Mouse (Mus musculus) embryo, embryonic 10 days (tissue): Measurements from ENCODE around the gene H2-T22.
"Not testable (repeated sequence)": the region's sequence is repeated elsewhere in the genome, so short reads cannot be mapped to it uniquely, and the experiment has no call there.

Experiments used
- DNase-seq: peaks from one replicate; pipeline ENCODE4 v3.0.0-alpha.2; 2015; ENCODE audit warnings: low spot score

H2-T22 gene

DNA sequence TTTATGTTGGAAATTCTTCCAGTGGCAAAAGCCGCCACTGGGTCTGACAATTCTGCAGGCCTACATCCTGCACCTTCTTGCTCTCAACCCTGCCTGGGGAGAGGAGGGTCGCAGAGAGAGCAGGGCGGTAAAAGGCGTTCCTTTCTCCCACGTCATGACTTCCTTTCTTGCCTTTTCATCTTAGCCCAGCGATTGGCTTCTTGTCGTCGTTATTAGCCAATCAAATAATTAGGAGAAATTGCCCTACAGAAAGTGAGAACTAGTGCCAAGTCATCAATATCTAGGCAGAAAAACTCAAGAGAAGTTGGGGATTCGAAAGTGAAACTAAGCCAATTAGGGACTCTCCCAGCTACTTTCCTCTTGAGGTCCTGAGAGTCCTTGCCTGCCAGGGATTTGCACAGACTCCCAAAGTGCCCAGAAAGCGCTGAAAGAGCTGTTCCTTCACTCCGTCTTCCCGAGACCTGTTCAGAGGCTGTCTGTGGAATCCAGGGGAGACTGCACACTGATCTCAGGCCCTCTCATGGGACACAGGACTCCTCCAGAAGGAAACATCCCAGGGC is at the start of gene H2-T22, which contains the start of gene Gm6034:
H2-T22 (minus strand) TSS at position 138 of the 560 bp plus-strand sequence.
Gm6034 (plus strand) TSS at position 352 of the 560 bp plus-strand sequence.
- DNase-seq: peak; percentile 91

DNA sequence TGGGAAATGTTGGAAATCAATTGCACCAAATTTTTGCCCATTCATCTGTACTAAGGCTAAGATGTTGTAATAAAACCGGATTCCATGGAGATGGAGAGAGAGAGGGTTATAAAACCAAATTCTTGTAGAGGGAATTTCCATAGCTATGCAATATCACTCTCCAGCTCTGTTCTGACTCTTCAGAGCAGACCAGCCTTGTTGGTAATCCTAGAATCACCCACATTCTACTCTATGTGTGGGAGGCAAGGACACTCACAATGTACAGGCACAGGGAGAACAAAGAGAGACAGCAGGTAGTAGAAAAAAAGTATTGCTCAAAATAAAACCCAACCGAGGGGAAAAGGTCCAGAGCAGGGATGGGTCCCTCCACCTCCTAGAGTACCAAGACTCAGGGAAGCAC is 49.4 kb upstream of the H2-T22 start:
- DNase-seq: not testable (repeated sequence)

DNA sequence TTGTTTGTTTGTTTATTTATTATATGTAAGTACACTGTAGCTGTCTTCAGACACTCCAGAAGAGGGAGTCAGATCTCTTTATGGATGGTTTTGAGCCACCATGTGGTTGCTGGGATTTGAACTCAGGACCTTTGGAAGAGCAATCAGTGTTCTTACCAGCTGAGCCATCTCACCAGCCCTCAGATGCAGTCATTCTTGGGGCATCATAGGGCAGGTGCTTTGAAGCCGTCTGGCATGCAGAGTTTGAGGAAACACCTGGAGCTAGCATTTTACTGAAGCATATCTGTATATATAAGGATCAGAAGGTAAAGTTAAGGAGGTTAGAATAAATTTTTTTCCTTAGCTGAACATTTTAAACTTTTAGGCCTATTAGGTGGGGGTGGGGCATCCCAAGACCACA is 43.4 kb upstream of the H2-T22 start:
- not testable (repeated sequence) for DNase-seq

DNA sequence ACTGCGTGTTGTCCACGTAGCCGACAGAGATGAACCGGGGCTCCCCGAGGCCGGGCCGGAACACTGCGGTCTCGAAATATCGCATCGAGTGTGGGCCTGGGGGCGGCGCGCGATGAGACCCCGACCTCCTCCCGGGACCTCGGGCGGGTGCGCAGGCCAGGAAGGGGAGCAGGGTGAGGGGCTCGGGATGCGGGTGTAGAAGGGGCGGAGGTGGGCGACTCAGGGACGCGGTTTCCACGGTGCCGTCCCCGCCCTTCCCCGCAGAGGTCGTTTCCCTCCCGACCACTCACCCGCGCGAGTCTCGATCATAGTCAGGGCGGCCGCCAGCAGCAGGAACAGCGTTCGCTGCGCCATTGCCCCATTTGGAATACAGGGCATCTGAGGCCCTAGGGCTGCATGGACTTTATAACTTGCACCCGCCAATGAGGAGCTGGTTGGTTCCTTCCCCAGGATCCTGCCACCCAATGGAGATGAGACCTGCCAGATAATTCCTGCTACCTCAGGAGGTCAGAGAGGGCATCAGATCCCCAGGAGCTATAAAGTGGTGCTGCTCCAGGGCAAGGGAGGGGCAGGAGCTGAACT is 41.4 kb upstream of the H2-T22 start:
- peak; percentile 21 for DNase-seq

DNA sequence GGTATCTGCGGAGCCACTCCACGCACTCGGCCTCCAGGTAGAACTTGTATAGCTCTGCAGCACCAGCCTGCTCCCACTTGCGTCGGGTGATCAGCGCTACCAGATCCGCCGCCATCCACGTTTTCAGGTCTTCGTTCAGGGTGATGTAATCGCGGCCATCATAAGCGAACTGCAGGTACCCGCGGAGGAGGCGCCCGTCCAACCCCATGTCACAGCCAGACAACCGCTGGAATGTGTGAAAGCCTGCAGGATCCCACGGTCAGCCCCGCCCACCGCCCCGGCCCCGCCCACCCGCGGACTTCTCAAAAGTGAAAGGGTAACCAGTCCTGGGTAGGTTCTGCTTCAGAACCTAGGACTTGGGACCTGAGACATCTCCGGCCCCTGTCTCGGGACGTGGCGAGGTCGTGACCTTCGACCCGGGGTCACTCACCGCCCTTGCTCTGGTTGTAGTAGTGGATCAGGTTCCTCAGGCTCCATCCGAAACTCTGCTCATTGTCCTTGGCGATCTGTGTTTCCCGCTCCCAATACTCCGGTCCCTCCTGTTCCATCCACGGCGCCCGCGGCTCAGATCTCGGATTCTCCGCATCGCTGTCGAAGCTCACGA is 40.8 kb upstream of the H2-T22 start:
- DNase-seq: peak; percentile 73

DNA sequence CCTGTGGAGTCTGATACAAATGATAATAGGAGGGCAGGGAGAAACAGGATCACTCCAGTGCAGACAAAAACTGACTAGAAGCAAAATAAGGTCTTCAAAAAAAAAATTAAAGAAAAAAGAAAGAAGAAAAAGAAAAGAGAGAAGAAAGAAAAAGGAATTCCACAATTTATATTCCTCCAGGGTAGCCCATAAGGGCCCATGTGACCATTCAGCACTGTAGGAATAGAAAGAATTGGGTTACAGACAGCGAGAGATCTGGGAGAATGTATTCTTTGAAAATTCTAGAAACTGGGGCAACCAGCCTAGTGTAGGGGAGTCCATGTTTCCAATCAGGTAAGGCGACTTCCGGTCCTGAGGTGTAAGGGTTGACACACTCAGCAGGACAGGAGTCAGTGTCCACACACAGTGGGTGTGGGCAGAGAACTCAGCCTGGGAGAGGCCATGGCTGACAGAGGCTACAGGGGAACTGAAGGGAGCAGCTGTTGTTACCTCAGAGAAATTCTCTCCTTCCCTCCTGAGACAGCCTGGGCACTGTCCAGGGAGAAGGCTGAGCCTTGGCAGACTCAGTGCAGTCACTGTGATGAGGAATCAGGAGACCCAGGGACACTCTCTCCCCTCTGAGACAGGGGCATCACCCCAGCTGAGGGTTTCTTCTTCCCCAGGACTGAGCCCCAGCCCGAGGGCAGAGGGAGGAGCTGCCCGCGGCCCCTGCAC is 40.1 kb upstream of the H2-T22 start:
- not testable (repeated sequence) for DNase-seq

DNA sequence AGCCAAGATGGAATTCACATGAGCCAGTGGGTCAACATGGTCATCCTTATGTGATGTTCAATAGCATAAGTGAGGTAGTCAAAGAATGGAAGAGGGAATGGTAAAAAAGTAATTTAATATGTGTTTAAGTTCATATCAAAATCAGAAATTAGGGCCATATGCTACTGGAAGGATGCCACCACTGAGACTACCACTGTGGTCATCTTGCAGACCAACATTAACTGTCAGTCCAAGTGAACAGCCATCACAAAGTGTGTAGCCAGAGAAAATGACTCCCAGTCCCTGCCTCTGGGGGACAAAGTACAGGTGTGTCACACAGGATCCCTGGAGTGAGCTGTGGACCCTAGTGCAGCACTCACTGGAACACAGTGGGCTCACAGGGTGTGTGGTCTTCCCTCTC is 39.4 kb upstream of the H2-T22 start:
- not testable (repeated sequence) for DNase-seq

DNA sequence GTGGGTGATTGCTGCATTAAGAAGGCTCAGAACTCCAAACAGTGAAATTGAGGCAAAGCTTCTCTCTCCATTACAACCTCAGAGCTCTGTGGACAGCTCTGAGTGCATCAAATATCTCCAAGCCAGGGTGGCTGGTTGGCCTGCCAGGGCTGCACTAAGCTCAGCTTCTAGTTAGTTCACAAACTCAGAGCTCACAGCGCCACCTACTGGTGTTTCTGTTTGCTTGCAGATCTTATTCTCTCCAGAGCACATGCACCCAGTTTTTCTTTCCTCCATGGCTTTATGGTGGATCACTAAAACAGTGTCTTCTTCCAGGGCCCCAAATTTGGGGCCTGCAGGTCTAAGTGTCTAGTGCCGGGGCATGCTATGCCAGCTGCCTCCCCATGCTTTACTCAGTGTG is 18.3 kb upstream of the H2-T22 start:
- peak; percentile 88 for DNase-seq

DNA sequence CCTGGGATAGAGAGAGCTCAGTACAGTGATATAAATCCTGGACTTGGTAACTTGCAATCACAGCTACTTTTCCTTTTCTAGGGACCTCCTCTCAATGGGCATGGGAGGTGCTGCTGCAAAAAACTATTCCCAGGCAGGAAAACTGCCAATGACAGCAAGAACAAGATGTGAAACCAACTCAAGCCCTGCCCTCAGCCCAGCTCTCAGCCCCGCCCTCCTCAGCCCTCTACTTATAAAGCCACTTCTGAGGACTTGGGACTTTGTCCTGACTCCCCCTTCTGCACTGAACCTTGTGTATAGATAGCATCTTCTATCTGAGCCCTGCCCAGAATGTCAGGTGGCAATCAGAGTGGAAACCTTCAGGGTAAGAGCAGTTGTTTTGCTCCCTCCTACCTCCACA is 15.8 kb upstream of the H2-T22 start, which contains the start of gene Gm11127:
Gm11127 (minus strand) TSS at position 10 of the 400 bp plus-strand sequence.
- DNase-seq: not testable (repeated sequence)

DNA sequence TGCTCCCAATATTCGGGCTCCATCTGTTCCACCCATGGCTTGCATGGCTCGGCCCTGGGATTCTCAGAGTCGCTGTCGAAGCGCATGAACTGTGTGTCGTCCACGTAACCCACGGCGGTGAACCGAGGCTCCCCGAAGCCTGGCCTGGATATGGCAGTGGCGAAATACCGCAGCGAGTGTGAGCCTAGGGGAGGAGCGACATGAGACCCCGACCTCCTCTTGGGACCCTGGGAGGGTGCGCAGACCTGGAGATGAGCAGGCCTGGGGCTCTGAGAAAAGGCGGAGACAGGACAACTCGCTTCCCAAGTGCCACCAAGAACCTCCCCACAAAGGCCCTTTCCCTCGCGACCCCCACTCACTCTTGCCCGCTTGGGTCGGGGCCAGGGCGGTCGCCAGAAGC is 15.4 kb upstream of the H2-T22 start:
- DNase-seq: not testable (repeated sequence)

DNA sequence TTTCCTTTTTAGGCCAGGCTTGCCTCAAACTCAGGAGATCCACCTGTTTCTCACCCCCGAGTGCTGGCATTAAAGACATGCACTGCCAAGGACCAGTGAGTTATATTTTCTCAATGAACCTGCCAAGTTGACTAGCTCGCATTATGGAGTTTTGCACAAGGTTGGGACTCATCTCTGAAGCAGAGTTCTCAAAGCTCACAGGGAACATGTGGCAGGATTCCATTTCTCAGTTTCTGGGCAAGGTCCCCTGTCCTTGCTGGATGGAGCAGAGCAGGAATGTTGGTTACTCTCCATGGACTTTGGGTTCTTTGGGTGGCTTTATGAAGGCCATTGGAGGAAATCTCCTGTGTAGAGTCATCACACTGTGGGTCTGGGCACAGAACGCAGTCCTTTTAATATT is 739 bp upstream of the H2-T22 start:
- DNase-seq: no peak

DNA sequence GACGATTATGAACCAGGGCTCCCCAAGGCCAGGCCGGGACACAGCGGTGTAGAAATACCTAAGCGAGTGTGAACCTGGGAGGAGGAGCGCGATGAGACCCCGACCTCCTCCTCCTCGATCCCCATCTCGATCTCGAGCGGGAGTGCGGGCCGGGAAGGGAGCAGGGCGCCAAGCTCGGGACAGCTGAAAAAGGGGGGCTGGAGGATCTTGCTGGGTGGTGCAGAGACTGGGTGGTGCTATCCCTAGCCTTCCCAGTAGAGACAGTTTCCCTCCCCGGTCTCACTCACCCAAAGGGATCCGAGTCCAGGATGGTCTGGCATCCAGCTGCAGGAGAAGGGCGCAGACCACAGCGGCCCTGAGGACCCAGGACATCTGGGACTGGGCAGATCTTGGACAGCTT is 492 bp downstream of the H2-T22 start:
- peak; percentile 6 for DNase-seq

DNA sequence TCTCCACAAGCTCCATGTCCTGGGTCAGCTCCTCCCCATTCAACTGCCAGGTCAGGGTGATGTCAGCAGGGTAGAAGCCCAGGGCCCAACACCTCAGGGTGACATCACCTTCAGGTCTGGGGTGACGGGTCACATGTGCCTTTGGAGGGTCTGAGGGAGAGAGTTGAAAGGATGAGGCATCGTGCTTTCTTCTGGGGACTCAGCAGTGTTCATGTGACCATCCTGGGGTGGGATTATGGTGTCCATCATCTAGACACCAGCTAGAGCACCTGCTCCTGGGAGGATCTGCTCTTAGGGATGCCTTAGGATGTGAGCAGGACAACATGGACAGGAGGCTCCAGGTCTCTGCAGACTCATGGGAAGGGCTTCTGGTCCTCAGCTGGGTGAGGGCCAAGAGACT is 1.9 kb downstream of the H2-T22 start:
- DNase-seq: not testable (repeated sequence)

DNA sequence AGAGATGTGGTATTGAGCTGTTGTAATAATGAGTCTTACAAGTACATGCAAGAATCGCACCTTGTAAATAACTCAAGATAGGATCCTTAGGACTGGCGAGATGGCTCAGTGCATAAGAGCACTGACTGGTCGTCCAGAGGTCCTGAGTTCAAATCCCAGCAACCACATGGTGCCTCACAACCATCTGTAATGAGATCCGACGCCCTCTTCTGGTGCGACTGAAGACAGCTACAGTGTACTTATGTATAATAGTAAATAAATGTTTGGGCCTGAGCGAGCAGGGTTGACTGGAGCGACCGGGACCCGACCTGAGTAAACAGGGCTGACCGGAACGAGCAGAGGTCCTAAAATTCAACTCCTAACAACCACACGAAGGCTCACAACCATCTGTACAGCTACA is 6.4 kb downstream of the H2-T22 start:
- not testable (repeated sequence) for DNase-seq

DNA sequence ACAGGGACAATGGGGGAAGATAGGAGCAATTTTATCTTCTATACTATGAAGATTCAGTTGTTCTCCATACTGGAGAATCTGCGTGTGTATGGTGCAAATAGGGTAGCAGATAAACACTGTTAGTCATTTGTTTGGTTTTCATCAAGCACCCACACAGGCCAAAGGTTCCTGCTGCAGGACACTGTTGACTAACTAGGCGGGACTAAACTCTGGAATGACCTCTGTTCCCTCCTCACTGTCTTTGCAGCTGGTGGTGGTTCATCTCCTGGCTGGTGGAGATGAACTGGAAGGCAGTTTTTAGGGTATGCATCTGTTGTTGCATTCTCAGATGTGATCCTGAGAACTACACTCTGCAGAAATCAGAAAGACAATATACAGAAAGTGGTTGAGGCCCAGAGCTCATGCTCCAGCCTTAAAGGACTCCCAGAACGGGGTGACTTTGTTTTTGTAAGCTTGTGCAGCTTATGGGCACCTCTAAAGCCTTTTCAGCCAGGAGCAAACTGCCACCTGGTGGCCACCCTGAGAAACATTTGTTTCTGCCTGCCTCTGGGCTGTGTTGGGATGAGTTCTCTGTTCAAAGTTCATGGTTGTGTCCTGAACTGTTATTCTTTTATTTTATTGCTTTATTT is 7.4 kb downstream of the H2-T22 start:
- DNase-seq: peak; percentile 42

DNA sequence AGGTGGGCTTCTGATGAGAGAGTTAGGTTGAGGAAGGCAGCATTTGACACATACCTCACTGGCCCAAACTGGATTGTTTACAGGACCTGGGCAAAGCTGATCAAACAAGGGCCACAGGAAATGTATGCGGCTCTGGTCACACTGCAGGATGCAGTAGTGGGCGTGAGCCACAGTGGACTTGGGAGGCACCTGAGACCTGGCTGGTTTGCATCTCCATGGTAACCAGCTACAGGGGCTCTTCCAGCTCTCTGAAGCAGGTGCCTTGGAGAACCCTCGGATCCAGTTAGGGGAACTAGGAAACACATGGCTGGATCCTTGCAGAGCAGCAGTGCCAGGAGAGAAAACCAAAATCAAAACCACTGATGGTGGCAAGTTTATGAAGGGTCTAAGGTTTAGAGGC is 8.0 kb downstream of the H2-T22 start:
- DNase-seq: not testable (repeated sequence)

DNA sequence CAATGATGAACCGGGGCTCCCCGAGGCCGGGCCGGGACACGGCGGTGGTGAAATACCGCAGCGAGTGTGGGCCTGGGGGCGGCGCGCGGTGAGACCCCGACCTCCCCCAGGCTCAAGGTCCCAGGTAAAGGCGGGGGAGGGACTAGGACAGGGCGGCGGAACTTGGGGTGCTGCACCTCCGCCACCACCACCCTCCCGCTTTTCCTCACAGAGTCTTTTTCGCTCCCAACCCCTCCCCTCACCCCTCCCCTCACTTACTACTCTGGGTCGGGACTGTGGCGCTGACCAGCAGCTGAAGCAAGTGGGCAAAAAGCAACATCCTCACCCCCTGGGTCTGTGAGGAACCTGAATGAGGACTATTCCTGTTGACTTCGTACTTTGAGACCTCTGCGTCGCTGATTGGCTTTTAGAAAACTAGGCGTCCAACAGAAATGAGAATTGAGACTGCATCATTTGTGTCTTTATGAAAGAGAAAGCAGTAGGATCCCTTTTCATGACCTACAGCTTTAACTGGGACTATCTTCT is 10.1 kb downstream of the H2-T22 start, which contains the start of gene H2-T23:
H2-T23 (minus strand) TSS at position 505 of the 525 bp plus-strand sequence.
- peak; percentile 53 for DNase-seq

DNA sequence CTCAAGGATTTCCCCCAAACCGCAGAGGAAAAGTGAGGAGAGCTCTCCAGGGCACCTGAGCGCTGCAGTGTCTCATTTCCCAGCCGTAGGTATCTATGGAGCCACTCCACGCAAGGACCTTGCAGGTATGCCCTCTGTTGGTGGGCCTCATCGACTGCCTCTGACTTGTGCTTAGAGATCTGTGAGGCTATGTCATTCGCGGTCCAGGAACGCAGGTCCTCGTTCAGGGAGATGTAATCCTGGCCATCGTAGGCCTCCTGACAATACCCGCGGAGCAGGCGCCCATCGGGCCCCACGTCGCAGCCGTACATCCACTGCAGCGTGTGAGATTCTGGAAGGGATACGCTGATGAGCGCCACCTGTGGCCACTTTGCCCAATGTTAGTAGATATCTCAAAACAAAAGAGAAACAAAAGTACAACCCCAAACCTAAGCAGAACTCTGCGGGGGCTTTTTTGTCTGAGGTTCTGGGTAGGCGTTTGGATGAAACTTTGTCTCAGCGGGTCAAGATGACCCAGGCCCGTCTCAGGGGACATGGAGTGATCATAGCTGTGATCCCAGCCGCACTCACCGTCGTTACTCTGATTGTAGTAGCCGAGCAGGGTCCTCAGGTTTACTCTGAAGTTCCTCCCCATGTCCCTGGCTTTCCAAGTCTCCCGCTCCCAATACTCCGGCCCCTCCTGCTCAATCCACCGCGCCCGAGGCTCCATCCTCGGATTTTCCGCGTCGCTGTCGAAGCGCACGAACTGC is 10.8 kb downstream of the H2-T22 start:
- DNase-seq: peak; percentile 28

DNA sequence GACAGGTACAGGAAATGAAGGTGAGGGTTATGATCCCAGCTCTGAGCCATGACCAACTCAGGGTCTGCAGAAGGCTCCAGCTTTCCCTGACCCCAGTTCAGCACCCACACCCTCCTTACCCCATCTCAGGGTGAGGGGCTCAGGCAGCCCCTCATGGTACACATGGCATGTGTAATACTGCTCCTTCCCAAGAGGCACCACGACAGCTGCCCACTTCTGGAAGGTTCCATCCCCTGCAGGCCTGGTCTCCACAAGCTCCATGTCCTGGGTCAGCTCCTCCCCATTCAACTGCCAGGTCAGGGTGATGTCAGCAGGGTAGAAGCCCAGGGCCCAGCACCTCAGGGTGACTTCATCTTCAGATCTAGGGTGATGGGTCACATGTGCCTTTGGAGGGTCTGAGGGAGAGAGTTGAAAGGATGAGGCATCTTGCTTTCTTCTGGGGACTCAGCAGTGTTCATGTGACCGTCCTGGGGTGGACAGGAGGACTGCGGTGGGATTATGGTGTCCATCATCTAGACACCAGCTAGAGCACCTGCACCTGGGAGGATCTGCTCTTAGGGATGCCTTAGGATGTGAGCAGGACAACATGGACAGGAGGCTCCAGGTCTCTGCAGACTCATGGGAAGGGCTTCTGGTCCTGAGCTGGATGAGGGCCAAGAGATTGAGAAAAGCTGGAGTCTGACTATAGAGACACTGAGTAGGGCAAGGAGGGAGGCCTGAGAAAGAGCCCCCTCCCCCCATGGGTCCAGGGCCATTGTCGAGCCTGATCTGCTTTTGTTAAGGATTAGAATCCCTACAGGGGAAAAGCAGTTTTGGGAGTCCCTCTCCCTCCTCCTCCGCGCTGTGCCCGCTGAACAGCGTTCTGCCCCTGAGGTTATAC is 11.6 kb downstream of the H2-T22 start:
- not testable (repeated sequence) for DNase-seq

DNA sequence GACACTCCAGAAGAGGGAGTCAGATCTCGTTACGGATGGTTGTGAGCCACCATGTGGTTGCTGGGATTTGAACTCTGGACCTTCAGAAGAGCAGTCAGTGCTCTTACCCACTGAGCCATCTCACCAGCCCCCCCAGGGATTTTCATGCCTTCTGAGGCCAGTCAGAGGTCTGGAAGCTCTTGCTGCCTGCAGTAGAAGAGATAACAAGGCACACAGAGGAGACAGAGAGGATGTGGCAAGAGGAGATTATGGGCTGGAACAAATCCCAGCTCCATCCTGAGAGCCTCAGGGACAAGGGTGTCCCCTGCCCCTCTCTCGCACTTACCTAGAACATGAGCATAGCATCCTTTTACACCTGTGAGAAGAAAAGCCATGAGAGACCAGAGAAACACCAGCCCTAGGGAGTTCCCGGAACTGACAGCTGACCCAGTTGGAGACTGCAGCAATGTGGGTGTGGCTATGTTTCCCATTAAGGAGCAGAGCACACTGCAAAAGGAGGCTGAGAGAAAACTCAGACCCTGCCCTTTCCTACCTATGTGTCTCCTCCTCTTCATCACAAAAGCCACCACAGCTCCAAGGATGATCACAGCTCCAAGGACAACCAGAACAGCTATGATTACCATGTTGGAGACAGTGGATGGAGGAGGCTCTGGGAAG is 12.4 kb downstream of the H2-T22 start:
- not testable (repeated sequence) for DNase-seq
